Mouse (Mus musculus) hindbrain, embryonic 14.5 days (tissue): ENCODE measurements around the gene Lonp1. TPM values are rescaled to one million over a fixed set of nuclear protein-coding genes. Genes with fewer than 3 reads are reported as not detected.

Experiments used
- ATAC-seq: fragments of 200-750 bp; cut with Nextera tagmentation; 2 replicates; pipeline ENCODE4 v1.8.0; 2017; ENCODE audit warnings: moderate number of reproducible peaks, mild to moderate bottlenecking, moderate TSS enrichment, moderate library complexity; ENCODE audit not compliant: low FRiP score
- DNase-seq: peaks from one replicate; pipeline ENCODE4 v3.0.0-alpha.2; 2015; ENCODE audit warnings: low spot score
- H3K27ac ChIP-seq: fragments of 300-500 bp; sonication (generic); 2 replicates; pipeline ENCODE4 v1.5.1; 2014; ENCODE audit warnings: mild to moderate bottlenecking, moderate library complexity
- H3K27me3 ChIP-seq: fragments of 300-500 bp; sonication (generic); 2 replicates; pipeline ENCODE4 v1.6.1; 2014; ENCODE audit warnings: mild to moderate bottlenecking, low read length, mixed read lengths; ENCODE audit not compliant: control insufficient read depth, insufficient read depth
- H3K36me3 ChIP-seq: fragments of 300-500 bp; sonication (generic); replicated peaks from 2 replicates; pipeline ENCODE4 v1.6.1; 2014; ENCODE audit not compliant: control insufficient read depth, insufficient read depth
- H3K4me1 ChIP-seq: fragments of 300-500 bp; sonication (generic); replicated peaks from 2 replicates; pipeline ENCODE4 v1.6.1; 2014; ENCODE audit warnings: antibody characterized with exemption, low read length, mixed read lengths; ENCODE audit not compliant: control insufficient read depth, insufficient read depth
- H3K4me2 ChIP-seq: fragments of 300-500 bp; sonication (generic); replicated peaks from 2 replicates; pipeline ENCODE4 v1.6.1; 2014; ENCODE audit warnings: mild to moderate bottlenecking, moderate library complexity
- H3K4me3 ChIP-seq: fragments of 300-500 bp; sonication (generic); replicated peaks from 2 replicates; pipeline ENCODE4 v1.5.1; 2014; ENCODE audit warnings: mild to moderate bottlenecking, low read length
- H3K9ac ChIP-seq: fragments of 300-500 bp; sonication (generic); 2 replicates; pipeline ENCODE4 v1.6.1; 2014
- H3K9me3 ChIP-seq: fragments of 300-500 bp; sonication (generic); 2 replicates; pipeline ENCODE4 v1.6.1; 2016; ENCODE audit warnings: low read length; ENCODE audit not compliant: control insufficient read depth
- WGBS: fragments of 180-500 bp; shearing (Covaris S2); extraction: QIAGEN DNeasy Blood & Tissue Kit; methylation state at CpG from one replicate; pipeline ENCODE4 v1.1.7; 2014; 5-methylcytosine and 5-hydroxymethylcytosine counted together
- polyA plus RNA-seq: library from polyadenylated mRNA; unstranded; fragments of >200 nt; fragmentation: Nextera tagmentation; extraction: Ambion mirVana; gene quantifications from 2 replicates; pipeline ENCODE4 v1.2.1, GENCODE M21; 2014

Gene Lonp1
- polyA plus RNA-seq, 1 experiment from 2014 or later = 45.0 TPM

GRCm38 (mm10) chr17:56566293-56566692, 60.4 kb downstream of the Lonp1 start:
- H3K9ac ChIP-seq = no peak overlapping the region
- H3K36me3 ChIP-seq = peaks cover 100% of the 10 kb centered on the region
- ATAC-seq (no peak), DNase-seq (no peak)
- no peaks in the 10 kb centered on the region for H3K4me1 ChIP-seq
- no peak overlapping the region for H3K4me2 ChIP-seq
- 97% methylated on average over 29 of the region's 29 CpGs for WGBS
- H3K27ac ChIP-seq = no peak overlapping the region
- no peaks in the 10 kb centered on the region for H3K27me3 ChIP-seq
- no peaks in the 10 kb centered on the region for H3K9me3 ChIP-seq
- no peak overlapping the region for H3K4me3 ChIP-seq

Other genes with a start within 250 kb of the Lonp1 start
- gene Ptprs, start 150.4 kb downstream of the Lonp1 start, polyA plus RNA-seq = 272 and 276 TPM in 2 replicates
- gene Znrf4, start 114.5 kb downstream of the Lonp1 start, polyA plus RNA-seq = not detected in 2 replicates
- 0.65 and 1.3 TPM in 2 replicates for gene Gm20219, start 72.5 kb downstream of the Lonp1 start, polyA plus RNA-seq
- 47.5 and 49.6 TPM in 2 replicates for gene Safb2, start 42.3 kb downstream of the Lonp1 start, polyA plus RNA-seq
- 75.7 and 75.8 TPM in 2 replicates for gene Safb, start 42.1 kb downstream of the Lonp1 start, polyA plus RNA-seq
- gene 2410015M20Rik, start 17.1 kb downstream of the Lonp1 start, polyA plus RNA-seq = 179 and 193 TPM in 2 replicates
- gene Rpl36, start 13.5 kb downstream of the Lonp1 start, polyA plus RNA-seq = 1,005 and 1,263 TPM in 2 replicates
- gene Catsperd, start 1.3 kb upstream of the Lonp1 start, polyA plus RNA-seq = 1.2 and 1.5 TPM in 2 replicates
- gene Ranbp3, start 46.4 kb upstream of the Lonp1 start, polyA plus RNA-seq = 91.8 and 101 TPM in 2 replicates
- 577 and 678 TPM in 2 replicates for gene Ndufa11, start 90.9 kb upstream of the Lonp1 start, polyA plus RNA-seq
- gene Vmac, start 91.1 kb upstream of the Lonp1 start, polyA plus RNA-seq = 15.9 and 22.9 TPM in 2 replicates
- 2.8 and 3.8 TPM in 2 replicates for gene Nrtn, start 130.6 kb upstream of the Lonp1 start, polyA plus RNA-seq
- gene Dus3l, start 137.9 kb upstream of the Lonp1 start, polyA plus RNA-seq = 76.9 and 81.9 TPM in 2 replicates
- gene Prr22, start 143.4 kb upstream of the Lonp1 start, polyA plus RNA-seq = 0.76 and 0.78 TPM in 2 replicates
- gene Rfx2, start 204.1 kb upstream of the Lonp1 start, polyA plus RNA-seq = 3.3 and 4.3 TPM in 2 replicates
- gene Acsbg2, start 247.6 kb upstream of the Lonp1 start, polyA plus RNA-seq = not detected in 2 replicates
- 0.31 and 0.41 TPM in 2 replicates for gene 1700061G19Rik, start 248.6 kb upstream of the Lonp1 start, polyA plus RNA-seq